Mouse (Mus musculus) liver, adult 2 months (tissue): ENCODE data around the gene Trabd2b.

Source experiments
- CTCF ChIP-seq: fragments of 200-500 bp; IDR thresholded peaks from 2 replicates; pipeline ENCODE4 v1.5.1; 2011; ENCODE audit warnings: low read depth, low read length, control low read depth
- POLR2A ChIP-seq: fragments of 200-500 bp; IDR thresholded peaks from 2 replicates; pipeline ENCODE4 v1.6.1; 2011; ENCODE audit warnings: low read length, control low read depth; ENCODE audit not compliant: insufficient read depth; ENCODE audit errors: extremely low read depth

- TF ChIP-seq CTCF = no peak
- TF ChIP-seq POLR2A = no peak
Measured at GRCm38 (mm10) chr4:114399821-114400220, 6.7 kb upstream of the Trabd2b start.
